Mouse (Mus musculus): ENCODE data around the gene Klk14. TPM values are rescaled to one million over a fixed set of nuclear protein-coding genes. Genes with fewer than 3 reads are reported as not detected.

The Klk14 gene
- polyA plus RNA-seq, 1 experiment from 2014 or later = not detected

Other genes with a start within 250 kb of the Klk14 start
- gene Cldnd2, start 249.6 kb upstream of the Klk14 start, polyA plus RNA-seq (2016; fragmentation: Nextera tagmentation; extraction: Ambion mirVana) = not detected in 2 replicates
- gene Etfb, start 246.3 kb upstream of the Klk14 start, polyA plus RNA-seq (2016; fragmentation: Nextera tagmentation; extraction: Ambion mirVana) = 238 and 249 TPM in 2 replicates
- 0.26 and 0.59 TPM in 2 replicates for gene Gm45233, start 246.3 kb upstream of the Klk14 start, polyA plus RNA-seq (2016; fragmentation: Nextera tagmentation; extraction: Ambion mirVana)
- gene Vsig10l, start 227.3 kb upstream of the Klk14 start, polyA plus RNA-seq (2016; fragmentation: Nextera tagmentation; extraction: Ambion mirVana) = 1.2 and 2.3 TPM in 2 replicates
- 0.05 TPM in 1 of 2 replicates, not detected in the other for gene Iglon5, start 200.3 kb upstream of the Klk14 start, polyA plus RNA-seq (2016; fragmentation: Nextera tagmentation; extraction: Ambion mirVana)
- not detected in 2 replicates for gene 4931406B18Rik, start 184.5 kb upstream of the Klk14 start, polyA plus RNA-seq (2016; fragmentation: Nextera tagmentation; extraction: Ambion mirVana)
- gene Cd33, start 146.0 kb upstream of the Klk14 start, polyA plus RNA-seq (2016; fragmentation: Nextera tagmentation; extraction: Ambion mirVana) = 1.5 and 1.6 TPM in 2 replicates
- gene Zfp658, start 128.2 kb upstream of the Klk14 start, polyA plus RNA-seq (2016; fragmentation: Nextera tagmentation; extraction: Ambion mirVana) = 0.46 and 0.56 TPM in 2 replicates
- gene Zfp719, start 110.8 kb upstream of the Klk14 start, polyA plus RNA-seq (2016; fragmentation: Nextera tagmentation; extraction: Ambion mirVana) = 3.4 and 3.5 TPM in 2 replicates
- gene Zfp819, start 83.2 kb upstream of the Klk14 start, polyA plus RNA-seq (2016; fragmentation: Nextera tagmentation; extraction: Ambion mirVana) = not detected in 2 replicates
- gene Ceacam18, start 55.7 kb upstream of the Klk14 start, polyA plus RNA-seq (2016; fragmentation: Nextera tagmentation; extraction: Ambion mirVana) = not detected in 2 replicates
- gene Siglece, start 30.3 kb upstream of the Klk14 start, polyA plus RNA-seq (2016; fragmentation: Nextera tagmentation; extraction: Ambion mirVana) = 0.79 and 1.6 TPM in 2 replicates
- gene Ctu1, start 18.4 kb upstream of the Klk14 start, polyA plus RNA-seq (2016; fragmentation: Nextera tagmentation; extraction: Ambion mirVana) = 5.9 and 8.0 TPM in 2 replicates
- gene Klk13, start 22.1 kb downstream of the Klk14 start, polyA plus RNA-seq (2016; fragmentation: Nextera tagmentation; extraction: Ambion mirVana) = 0.10 and 0.27 TPM in 2 replicates
- gene Klk12, start 78.5 kb downstream of the Klk14 start, polyA plus RNA-seq (2016; fragmentation: Nextera tagmentation; extraction: Ambion mirVana) = not detected in 2 replicates
- gene Klk11, start 84.2 kb downstream of the Klk14 start, polyA plus RNA-seq (2016; fragmentation: Nextera tagmentation; extraction: Ambion mirVana) = not detected in 2 replicates
- gene Klk10, start 90.6 kb downstream of the Klk14 start, polyA plus RNA-seq (2016; fragmentation: Nextera tagmentation; extraction: Ambion mirVana) = not detected in 2 replicates
- not detected in 2 replicates for gene Klk9, start 101.5 kb downstream of the Klk14 start, polyA plus RNA-seq (2016; fragmentation: Nextera tagmentation; extraction: Ambion mirVana)
- gene Klk8, start 107.2 kb downstream of the Klk14 start, polyA plus RNA-seq (2016; fragmentation: Nextera tagmentation; extraction: Ambion mirVana) = 16.0 and 17.3 TPM in 2 replicates
- gene Klk7, start 120.9 kb downstream of the Klk14 start, polyA plus RNA-seq (2016; fragmentation: Nextera tagmentation; extraction: Ambion mirVana) = not detected in 2 replicates
- gene Klk6, start 134.1 kb downstream of the Klk14 start, polyA plus RNA-seq (2016; fragmentation: Nextera tagmentation; extraction: Ambion mirVana) = not detected in 2 replicates
- not detected in 2 replicates for gene Klk5, start 151.6 kb downstream of the Klk14 start, polyA plus RNA-seq (2016; fragmentation: Nextera tagmentation; extraction: Ambion mirVana)
- gene Klk4, start 190.7 kb downstream of the Klk14 start, polyA plus RNA-seq (2016; fragmentation: Nextera tagmentation; extraction: Ambion mirVana) = not detected in 2 replicates
- gene Klk15, start 243.3 kb downstream of the Klk14 start, polyA plus RNA-seq (2016; fragmentation: Nextera tagmentation; extraction: Ambion mirVana) = not detected in 2 replicates